Mouse (Mus musculus) heart, postnatal 0 days (tissue): ENCODE measurements around the gene Nr6a1.

Experiments
- CTCF ChIP-seq: IDR thresholded peaks from 2 replicates; pipeline ENCODE4 v1.5.1; 2016; ENCODE audit warnings: antibody characterized with exemption, control low read depth, low read depth
- EP300 ChIP-seq: IDR thresholded peaks from 2 replicates; pipeline ENCODE4 v1.6.1; 2016; ENCODE audit warnings: antibody characterized with exemption, low read depth

DNA sequence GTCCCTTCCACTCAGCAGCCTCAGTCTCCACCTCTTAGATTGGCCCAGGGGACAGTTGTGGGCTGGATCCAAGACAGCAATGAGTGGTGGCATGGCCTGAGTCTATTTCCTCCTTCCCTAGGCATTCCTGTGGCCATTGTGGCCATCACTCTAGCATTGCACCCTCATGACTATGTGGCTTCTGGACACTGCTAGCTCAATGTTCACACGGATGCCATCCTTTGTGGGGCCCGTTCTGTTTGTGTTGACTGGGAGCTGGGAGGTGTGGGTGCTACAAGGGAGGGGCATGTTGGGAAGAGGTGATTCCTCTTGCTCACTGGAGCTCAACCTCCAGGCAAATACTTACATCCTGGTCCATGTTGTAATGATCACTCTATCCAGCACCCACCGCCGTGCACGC lies 245.3 kb downstream of the Nr6a1 start:
- TF ChIP-seq CTCF (no peak), EP300 (no peak)
